Mouse (Mus musculus) granulocyte monocyte progenitor cell, adult 5-6 weeks (primary cell): ENCODE measurements at regions not wholly inside any gene's neighbourhood (a gene's known extent, or its start where the extent isn't known, plus 50 kb on each side); places are given as distances from the start of the nearest gene placed in this dataset.

Source experiments
- ATAC-seq: replicated peaks from 2 replicates; pipeline ENCODE4 v1.8.0; 2016; ENCODE audit warnings: mild to moderate bottlenecking, moderate TSS enrichment, inconsistent platforms; ENCODE audit not compliant: poor library complexity, severe bottlenecking

GRCm38 (mm10) chr9:98791709-98792108 is 50.6 kb upstream of the Prr23a1 start:
- ATAC-seq, result no peak

DNA sequence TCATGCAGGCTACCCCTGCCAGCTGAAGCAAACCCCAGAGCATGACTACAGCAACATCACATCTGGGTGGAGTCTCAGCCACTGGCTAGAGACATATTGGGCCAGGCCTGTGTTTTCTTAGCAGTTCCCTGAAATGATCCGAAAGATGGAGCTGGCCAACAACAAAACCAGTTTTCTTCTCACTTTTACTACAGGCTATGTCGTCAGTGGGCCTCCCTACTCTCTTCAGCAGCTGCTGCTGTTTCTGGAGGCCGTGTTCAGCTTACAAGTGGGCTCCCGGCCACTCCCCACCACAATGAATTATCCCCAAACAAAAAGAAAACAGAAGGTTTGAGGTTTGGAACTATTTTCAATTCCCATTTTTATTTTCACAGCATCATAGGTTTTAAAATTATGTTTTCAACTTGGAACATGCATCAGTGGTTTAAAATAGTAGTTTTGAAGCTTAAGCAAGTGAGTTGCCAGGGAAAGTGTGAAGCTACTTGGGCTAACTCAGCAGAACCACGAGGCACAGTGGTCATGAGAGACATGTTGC is 68.6 kb upstream of the Prr23a1 start:
- no peak for ATAC-seq

- no peak for ATAC-seq
Measured at GRCm38 (mm10) chr9:98773212-98773611, 69.1 kb upstream of the Prr23a1 start.

- ATAC-seq, result no peak
Measured at GRCm38 (mm10) chr9:98754764-98755163, 87.5 kb upstream of the Prr23a1 start.

DNA sequence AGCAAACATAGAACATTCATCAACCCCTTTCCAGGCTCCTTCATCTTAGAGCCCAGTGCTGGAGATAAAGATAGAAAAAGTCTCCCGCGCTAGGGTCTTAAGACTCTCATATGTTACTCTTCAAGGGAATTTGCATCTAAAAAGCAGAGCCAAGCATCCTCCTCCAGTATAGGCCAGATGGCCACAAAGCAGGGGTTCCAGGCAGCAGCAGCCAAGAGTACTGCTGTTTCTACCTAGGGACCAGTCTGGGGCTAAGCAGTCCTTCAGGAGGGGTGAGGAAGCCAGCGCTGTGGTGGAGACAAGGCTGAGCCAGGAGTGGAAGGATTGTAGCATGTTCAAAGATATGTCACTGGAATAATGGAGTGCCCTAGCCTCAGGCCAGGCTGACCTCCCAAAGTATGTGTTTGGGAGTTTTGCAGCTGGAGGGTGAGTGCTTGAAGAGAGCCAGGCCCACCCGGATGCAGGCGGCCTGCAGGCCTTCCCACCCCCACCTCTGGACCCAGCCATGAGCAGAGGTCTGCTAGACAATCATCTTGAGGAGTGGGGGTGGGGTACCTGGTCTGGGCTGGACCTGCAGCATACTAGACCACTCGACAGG is 88.8 kb upstream of the Prr23a1 start:
- ATAC-seq, result no peak

DNA sequence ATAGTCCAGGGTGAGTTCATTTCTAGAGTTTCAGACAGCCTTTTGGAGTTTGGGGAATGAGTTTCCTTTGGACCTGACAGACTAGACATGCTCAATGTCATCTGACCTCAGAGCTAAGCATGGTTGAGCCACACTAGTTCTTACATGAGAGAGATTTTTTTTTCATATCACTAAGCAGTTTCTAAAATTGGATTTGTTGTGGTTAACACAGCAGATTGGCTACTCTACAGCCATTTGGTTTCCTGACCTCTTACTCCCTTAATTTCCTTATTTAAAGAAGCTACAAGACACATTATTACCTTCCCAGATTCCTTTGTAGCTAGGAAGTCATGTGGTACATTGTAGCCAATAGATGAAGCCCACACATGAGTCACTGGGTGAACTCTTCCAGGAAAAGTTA is 98.5 kb upstream of the Prr23a1 start:
- no peak for ATAC-seq

GRCm38 (mm10) chr9:98727276-98727860 is 114.9 kb upstream of the Prr23a1 start:
- no peak for ATAC-seq

GRCm38 (mm10) chr9:98726638-98727037 is 115.7 kb upstream of the Prr23a1 start:
- 0 out of 2 replicates have a peak, but pooled peaks have one; percentile 17 for ATAC-seq

DNA sequence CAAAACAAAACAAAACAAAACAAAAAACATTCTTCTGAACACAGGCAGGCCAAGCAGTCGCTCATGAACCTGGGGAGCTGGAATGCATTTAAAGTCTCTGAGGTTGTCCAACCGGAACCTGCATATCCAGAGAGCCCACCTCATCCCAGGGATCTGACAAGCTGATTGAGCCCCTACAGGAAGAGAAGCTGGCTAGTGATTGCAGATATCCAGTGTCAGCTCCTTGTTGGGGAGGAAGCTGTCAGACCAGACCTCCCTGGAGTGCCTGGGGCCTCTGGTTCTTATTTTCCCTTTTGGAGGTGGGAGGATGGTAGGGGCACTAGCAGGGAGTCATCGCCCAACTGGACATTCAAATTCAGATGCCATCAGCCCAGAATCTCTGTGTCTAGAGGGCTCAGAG is 119.4 kb upstream of the Prr23a1 start:
- no peak for ATAC-seq

DNA sequence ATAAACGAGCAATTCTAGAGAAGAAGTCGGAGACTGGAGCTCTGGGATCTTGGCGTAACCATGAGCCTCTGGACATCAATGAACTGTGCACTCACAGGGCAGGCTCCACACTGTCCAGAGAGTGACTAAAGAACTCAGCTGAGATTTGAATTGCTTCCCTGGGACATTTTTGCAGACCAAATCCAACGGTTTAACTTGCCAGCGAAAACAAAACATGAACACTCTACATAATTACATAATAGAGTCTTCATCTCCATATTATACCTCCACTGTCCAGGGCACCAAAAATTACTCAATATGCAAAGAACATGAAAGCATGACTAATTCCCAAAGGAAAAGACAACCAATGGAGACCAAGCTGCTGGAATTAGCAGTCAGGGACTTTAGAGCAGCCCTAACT is 119.9 kb upstream of the Mrps22 start:
- ATAC-seq, result no peak

DNA sequence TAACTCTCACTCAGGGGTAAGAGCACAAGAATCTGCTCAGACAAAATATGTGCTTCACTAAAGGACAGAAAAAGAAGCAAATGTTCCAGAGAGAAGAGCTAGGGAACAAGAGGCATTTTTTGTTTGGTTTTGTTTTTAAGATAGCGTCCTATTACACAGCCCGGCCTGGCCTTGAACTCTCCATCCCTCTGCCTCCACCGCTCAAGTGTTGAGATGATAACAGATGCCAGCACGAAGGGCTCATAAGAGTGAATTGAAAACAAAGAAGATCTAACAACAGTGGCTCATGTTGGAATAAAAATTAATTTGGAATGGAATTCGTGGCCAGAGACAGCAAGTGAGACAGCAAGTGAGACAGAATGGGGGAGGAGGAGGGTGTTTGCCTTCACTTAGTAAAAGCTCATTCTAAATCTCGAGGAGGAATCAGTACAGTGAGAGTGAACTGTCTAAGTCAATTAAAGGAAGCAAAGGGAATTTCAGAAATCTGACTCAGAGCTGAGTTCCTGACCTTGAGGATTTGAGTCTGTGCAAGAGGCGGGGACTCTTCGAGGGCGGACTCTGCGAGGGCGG is 116.3 kb upstream of the Mrps22 start:
- no peak for ATAC-seq

DNA sequence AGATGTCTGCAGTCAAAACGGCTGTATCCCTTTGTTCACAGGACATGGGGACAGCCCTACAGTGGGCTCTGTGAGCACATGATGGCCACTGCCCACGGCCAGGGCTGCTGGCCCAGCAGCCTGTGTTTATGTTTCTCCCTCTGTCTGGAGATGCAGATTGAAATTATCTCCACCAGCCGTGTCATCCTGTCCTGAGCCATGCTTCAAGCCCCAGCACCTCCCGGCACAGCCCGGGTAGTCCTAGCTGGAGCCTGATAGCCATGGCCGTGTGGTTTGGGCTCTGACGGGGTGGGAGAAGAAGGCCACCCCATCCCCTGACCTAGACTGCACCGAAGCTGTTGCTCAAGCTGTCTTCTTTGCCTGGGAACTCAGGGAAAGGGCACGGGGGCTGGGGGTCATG is 113.2 kb upstream of the Mrps22 start:
- ATAC-seq, result no peak

GRCm38 (mm10) chr9:98712826-98713225 is 111.4 kb upstream of the Mrps22 start:
- no peak for ATAC-seq

DNA sequence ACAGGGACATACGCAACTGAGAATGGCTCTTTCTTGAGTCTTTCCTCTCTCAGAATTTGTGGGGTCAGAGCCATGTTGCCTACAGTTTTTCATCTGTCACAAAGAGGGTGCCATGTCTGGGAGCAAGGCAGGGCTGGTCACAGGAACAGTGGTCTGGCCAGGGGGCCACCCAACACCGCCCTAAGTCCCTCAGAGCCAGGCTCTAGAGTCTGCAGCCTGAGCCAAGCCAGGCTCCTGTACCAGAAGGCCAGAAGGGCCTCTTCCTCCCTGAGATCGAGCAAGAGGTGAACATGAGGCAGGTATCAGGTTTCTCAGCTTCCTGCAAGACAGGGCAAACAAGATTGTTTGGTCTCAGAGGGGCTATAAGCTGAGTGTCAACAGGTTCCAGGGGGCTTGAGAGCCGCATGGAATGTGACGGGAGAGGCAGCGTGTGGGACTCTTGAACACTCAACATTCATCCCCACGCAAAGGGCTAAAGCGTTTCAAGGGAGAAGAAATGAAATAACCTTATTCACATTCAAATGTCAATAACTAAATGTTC is 110.6 kb upstream of the Mrps22 start:
- no peak for ATAC-seq

DNA sequence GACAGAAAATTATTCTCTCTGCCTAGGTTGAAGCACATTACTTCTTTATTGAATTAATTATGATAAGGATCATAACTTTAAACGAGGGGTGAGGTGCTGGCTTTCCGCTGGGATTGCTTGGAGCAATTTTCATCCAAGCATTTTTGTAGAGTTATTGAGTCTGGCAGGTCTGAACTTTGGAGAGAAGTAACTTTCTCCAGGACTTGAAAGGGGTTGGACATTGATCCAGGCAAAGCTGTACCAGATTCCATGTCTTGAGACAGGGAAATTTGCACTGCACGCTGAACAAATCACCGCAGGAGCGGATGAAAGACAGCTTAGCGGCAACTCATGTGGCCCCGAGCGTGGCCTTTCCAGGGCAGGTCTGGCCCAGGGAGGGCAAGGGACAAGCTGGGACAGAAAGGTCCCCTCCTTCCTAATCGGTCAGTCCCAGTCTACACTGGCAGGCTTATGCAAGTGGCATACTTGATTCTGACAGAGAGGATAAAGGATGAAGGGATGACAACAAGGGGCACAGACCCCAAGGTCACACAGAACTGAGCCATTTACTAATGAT is 108.8 kb upstream of the Mrps22 start:
- no peak for ATAC-seq

- ATAC-seq, result no peak
Measured at GRCm38 (mm10) chr9:98708001-98708680, 106.7 kb upstream of the Mrps22 start.

GRCm38 (mm10) chr9:98707491-98707890 is 106.0 kb upstream of the Mrps22 start:
- ATAC-seq, result no peak

- ATAC-seq, result no peak
Measured at GRCm38 (mm10) chr9:98704131-98704530, 102.7 kb upstream of the Mrps22 start.

DNA sequence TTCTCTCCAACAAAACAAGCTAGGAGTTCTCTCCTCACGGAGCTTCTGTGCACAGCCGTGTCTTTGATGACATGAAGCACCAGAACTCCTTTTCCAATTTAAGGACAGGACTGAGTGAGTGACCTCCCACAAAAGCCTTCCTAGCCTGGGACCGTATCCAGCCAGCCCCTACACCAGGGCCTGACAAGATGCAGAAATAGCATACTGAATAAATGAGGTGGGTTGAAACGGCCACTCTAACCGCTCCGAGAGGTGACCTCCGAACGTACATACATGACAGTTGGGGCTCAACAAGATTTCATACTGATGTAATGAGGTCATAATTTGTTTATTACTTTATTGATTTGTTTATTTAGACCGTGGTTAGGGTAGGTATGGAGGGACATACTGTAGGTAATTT is 101.9 kb upstream of the Mrps22 start:
- ATAC-seq, result no peak

DNA sequence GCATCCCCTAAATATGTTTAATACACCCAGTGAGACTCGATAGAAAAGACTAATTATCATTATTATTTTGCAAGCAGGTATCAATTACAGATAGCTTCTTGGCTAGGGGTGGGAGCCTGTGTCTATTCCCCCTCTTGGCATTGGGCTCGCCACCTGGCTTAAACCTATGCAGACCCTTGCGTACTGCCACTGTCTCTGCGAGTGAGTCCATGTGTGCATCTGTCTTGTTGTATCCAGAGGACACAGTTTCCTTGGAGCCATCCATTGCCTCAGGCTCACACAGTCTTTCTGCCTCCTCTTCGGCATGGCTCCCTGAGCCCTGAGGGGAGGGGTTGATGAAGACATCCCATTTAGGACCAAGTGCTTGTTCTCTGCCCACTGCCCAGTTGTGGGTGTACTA is 99.1 kb upstream of the Mrps22 start:
- ATAC-seq, result no peak

GRCm38 (mm10) chr9:98697155-98697554 is 95.7 kb upstream of the Mrps22 start:
- no peak for ATAC-seq
